Mouse (Mus musculus): ENCODE results near the gene Galnt11.

DNA sequence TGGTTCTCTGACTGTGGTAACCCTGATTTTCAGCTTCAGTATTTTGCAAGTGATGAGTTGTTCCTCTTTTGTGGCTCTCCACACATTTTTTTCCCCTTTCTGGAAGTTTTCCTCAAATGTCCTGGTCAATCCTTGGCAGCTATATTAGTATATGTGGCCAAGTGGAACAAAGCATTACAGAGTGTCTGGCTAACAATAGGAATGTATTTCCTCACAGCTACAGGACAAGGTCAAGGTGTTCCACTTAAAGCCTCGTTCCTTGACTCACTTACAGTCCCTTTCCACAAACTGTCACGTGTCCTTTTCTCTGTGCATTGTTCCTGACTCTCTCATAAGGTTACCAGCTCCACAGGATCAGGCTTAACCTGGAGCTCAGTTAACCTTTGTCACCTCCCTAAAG lies 37.1 kb upstream of the Galnt11 start:
- TF ChIP-seq CTCF (conservative IDR thresholded peaks at IDR 0.05; ENCODE audit: insufficient read depth, insufficient read length, low read depth, low read length) = no peak
- TF ChIP-seq POLR2A (IDR thresholded peaks at IDR 0.05; ENCODE audit: low read depth, low read length) = no peak
